Mouse (Mus musculus) stomach, adult 2 months (tissue): ENCODE data around the gene Rps3. TPM values are rescaled to one million over a fixed set of nuclear protein-coding genes. Genes with fewer than 3 reads are reported as not detected.

Experiments used
- polyA plus RNA-seq: library from polyadenylated mRNA; depleted of rRNA; stranded (reverse); fragments of >200 nt; gene quantifications from 2 replicates; pipeline ENCODE4 v1.2.3, GENCODE M21; 2012; rRNA removed

Gene Rps3
- 74.9 and 78.1 TPM in 2 replicates for polyA plus RNA-seq

DNA sequence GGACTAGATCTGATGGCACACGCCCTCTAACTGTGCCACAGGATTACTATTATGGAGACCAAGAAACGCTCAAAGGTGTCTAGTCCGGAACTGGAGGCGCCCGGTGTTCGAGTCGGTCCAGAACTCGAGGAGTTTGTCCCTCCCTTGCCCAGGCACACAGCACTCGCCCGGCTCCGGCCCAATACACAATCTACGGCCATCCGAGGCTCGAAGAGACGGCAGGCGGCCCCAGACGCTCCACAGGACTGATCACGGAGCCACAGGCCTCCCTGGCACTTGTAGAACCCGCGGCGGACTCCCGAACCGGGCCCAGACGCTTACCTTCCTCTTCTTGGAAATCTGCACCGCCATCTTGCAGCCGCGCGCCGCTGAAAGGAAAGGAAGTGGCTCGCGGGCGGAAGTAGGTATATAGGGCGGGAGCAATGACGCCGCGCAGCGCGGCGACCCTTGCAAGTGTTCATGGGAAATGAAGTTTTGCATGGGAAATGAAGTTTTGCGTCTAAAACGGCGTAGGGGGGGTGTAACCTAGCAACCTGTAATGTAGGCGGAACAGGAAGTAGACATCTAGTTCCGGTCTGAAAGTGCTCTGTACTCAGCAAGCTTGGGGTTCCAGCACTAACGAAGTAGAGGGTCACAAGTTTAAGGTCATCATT, at the start of gene Rps3:
Gene Rps3 (minus strand): TSS at position 468 of the 653 bp plus-strand sequence.

DNA sequence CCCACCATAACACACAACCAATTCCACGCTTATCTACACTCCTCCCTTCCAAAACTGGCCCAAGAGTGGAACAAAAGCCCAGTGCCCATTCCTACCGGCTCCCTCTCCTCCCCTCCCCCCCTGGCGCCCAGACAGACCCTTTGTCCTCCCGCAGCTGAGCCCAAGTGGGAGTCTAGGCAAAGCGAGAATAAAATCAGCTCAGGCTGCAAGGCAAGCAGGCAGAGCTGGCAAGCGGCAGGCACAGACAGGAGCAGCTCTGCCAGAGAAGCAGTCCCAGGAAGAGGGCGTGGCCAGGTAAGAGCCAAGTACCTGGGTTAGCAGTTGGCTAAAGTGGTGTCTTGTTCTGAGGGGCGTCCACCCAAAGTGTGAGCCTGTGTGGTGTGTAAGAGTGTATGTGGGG, 17.7 kb downstream of the Rps3 start, which contains the start of gene Klhl35:
Gene Klhl35 (plus strand): TSS at position 194 of the 400 bp plus-strand sequence.

Other genes starting within 250 kb of the Rps3 start
- gene Mogat2, start 245.1 kb downstream of the Rps3 start, polyA plus RNA-seq, result 2.8 and 6.8 TPM in 2 replicates
- gene Map6, start 216.3 kb downstream of the Rps3 start, polyA plus RNA-seq, result 2.6 and 3.3 TPM in 2 replicates
- gene Serpinh1, start 130.5 kb downstream of the Rps3 start, polyA plus RNA-seq, result 123 and 168 TPM in 2 replicates
- 12.6 and 23.0 TPM in 2 replicates for gene Gdpd5, start 102.3 kb downstream of the Rps3 start, polyA plus RNA-seq
- 0.30 and 0.33 TPM in 2 replicates for gene Klhl35, start 17.7 kb downstream of the Rps3 start, polyA plus RNA-seq
- gene Arrb1, start 51.7 kb upstream of the Rps3 start, polyA plus RNA-seq, result 13.3 and 19.2 TPM in 2 replicates
- gene Tpbgl, start 143.4 kb upstream of the Rps3 start, polyA plus RNA-seq, result 1.8 and 2.5 TPM in 2 replicates
- 5.0 and 7.2 TPM in 2 replicates for gene Slco2b1, start 227.6 kb upstream of the Rps3 start, polyA plus RNA-seq
- gene Olfr520, start 246.5 kb upstream of the Rps3 start, polyA plus RNA-seq, result not detected in 2 replicates